Mouse (Mus musculus): ENCODE measurements around the gene Akap10. TPM values are rescaled to one million over a fixed set of nuclear protein-coding genes. Genes with fewer than 3 reads are reported as not detected.

Gene Akap10
- polyA plus RNA-seq, 1 experiment from 2014 or later: 6.8 TPM

DNA sequence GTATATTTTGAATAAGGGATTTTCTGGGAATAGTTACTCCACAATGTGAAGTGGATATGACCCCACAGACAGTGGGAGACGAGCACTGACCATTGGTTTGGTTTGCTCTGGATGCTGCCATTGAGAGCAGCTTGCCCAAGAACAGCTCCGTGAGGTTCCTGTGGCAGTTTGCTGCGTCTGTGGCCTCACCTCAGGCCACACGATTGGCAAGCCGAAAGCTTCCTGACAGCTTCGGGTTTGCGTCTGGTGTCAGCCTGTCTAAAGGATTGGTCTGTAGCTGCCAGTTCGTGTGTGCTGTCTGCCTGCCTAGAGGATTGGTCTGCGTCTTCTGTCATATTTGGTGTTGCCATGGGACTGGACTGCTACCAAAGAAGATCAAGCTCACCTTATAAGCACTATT is 14.4 kb upstream of the Akap10 start:
- no peaks in the 10 kb centered on the region for H3K4me1 ChIP-seq (replicated peaks; ENCODE audit: control insufficient read depth, insufficient read depth, low read length)
- H3K36me3 ChIP-seq (ENCODE audit: control insufficient read depth, insufficient read depth): no peaks in the 10 kb centered on the region
- ATAC-seq: no peak
- no peaks in the 10 kb centered on the region for H3K9me3 ChIP-seq (ENCODE audit: control insufficient read depth)
- no peak overlapping the region for H3K4me2 ChIP-seq (replicated peaks; ENCODE audit: low read depth)
- no peak for TF ChIP-seq CTCF (IDR thresholded peaks at IDR 0.05; ENCODE audit: low read depth)
- no peaks in the 10 kb centered on the region for H3K27me3 ChIP-seq (replicated peaks; ENCODE audit: control insufficient read depth, insufficient read depth, low read length)
- H3K27ac ChIP-seq (ENCODE audit: low read depth, low read length): no peak overlapping the region
- H3K9ac ChIP-seq (ENCODE audit: low read depth, low read length): no peak overlapping the region
- 80% methylated on average over 9 of the region's 9 CpGs for WGBS
- no peak overlapping the region for H3K4me3 ChIP-seq (ENCODE audit: low read depth, low read length)

DNA sequence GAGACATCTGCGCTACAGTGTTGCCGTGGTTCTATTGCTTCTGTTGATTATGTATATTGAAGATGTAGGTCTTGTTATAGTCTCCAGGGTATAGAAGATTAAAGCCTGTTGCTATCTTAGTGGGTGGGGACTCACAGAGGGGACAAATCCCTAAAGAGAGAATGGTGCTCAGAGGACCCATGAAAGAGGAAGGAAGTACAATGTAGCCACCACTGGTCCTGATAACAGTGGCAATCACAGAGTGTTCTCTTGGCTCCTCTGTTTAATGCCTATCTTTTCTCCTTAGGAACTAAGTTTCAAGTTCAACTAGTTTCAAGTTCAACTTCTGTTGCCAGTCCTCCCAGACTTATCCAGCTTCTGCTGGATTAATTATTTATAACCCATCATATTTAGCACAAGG is 12.9 kb upstream of the Akap10 start:
- no peak overlapping the region for H3K4me2 ChIP-seq (replicated peaks; ENCODE audit: low read depth)
- WGBS: 90% methylated on average over 2 of the region's 2 CpGs

DNA sequence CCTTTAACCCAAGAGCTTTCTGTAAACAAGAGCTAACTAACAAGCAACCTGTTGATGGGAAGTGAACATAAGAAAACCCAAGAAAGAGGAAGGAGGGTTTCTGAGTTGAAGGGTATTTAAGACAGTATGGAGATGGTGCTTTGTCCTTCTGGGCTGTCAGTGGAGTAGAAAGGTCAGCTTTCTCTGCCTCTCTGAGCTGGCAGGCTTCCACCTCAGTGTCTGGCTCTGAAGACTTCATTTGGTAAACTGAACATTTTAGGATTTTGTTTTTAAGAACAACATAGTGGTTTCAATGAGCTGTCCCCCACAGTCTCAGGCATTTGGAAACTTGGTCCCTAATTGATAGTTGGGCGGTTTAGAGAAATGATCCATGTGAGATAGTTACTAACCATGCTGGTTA is 7.7 kb upstream of the Akap10 start:
- no peak overlapping the region for H3K9ac ChIP-seq (ENCODE audit: low read depth, low read length)
- H3K4me2 ChIP-seq (replicated peaks; ENCODE audit: low read depth): no peak overlapping the region
- 96% methylated on average over 1 of the region's 1 CpGs for WGBS
- no peak for ATAC-seq
- H3K4me1 ChIP-seq (replicated peaks; ENCODE audit: control insufficient read depth, insufficient read depth, low read length): no peaks in the 10 kb centered on the region
- H3K27me3 ChIP-seq (replicated peaks; ENCODE audit: control insufficient read depth, insufficient read depth, low read length): no peaks in the 10 kb centered on the region
- TF ChIP-seq CTCF (IDR thresholded peaks at IDR 0.05; ENCODE audit: low read depth): no peak
- no peaks in the 10 kb centered on the region for H3K36me3 ChIP-seq (ENCODE audit: control insufficient read depth, insufficient read depth)
- H3K4me3 ChIP-seq (ENCODE audit: low read depth, low read length): no peak overlapping the region
- H3K27ac ChIP-seq (ENCODE audit: low read depth, low read length): no peak overlapping the region
- H3K9me3 ChIP-seq (ENCODE audit: control insufficient read depth): no peaks in the 10 kb centered on the region

More for the DNA sequence above, 12.9 kb upstream of the Akap10 start:
- no peaks in the 10 kb centered on the region for H3K27me3 ChIP-seq (replicated peaks; ENCODE audit: control insufficient read depth, insufficient read depth, low read length)
- no peak for ATAC-seq
- TF ChIP-seq CTCF (IDR thresholded peaks at IDR 0.05; ENCODE audit: low read depth): no peak
- H3K9ac ChIP-seq (ENCODE audit: low read depth, low read length): no peak overlapping the region
- H3K9me3 ChIP-seq (ENCODE audit: control insufficient read depth): no peaks in the 10 kb centered on the region
- H3K27ac ChIP-seq (ENCODE audit: low read depth, low read length): no peak overlapping the region
- H3K4me1 ChIP-seq (replicated peaks; ENCODE audit: control insufficient read depth, insufficient read depth, low read length): no peaks in the 10 kb centered on the region
- H3K4me3 ChIP-seq (ENCODE audit: low read depth, low read length): no peak overlapping the region
- H3K36me3 ChIP-seq (ENCODE audit: control insufficient read depth, insufficient read depth): no peaks in the 10 kb centered on the region

DNA sequence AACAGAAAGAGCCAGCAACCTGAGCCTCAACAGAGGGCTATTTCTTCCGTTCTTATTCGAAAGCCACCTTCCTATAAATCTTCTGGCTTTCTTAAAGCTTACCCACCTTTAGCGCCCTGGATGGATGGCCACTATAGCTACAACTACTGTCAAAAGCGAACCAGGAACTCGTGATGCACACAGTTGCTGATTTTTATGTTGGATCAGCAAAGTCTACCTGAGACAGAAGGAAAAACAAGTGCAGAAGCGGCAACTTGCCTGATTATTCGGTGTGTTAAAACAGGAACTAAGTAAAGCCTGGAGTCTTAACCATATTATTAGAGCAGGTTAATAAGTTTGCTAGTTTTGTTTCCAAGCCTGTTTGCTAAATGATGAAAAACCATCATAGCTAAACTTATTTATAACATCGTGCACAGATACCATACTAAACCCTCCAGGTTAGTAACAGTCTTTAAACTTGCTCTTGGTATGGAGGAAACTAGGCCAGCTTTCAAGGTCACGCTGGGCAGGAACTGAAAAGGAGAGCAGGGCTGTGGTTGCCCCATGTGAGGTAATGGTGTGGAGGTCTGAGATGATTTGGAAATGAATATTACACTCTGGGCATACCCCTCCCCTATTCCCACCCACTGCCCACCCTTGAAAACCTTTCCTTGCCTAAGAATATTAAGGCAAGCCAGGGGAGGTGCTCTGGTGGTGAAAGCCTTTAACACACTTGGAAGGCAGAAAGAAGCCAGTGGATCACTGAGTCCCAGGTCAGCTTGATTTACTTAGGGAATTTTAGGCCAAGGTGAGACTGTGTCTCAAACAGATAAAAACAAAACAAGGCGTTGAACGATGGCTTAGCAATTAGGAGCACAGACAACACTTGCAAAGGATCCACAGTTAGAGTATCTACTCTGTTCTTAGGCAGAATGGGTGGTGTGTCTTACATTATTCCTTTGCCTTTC is 861 bp upstream of the Akap10 start:
- no peaks in the 10 kb centered on the region for H3K4me1 ChIP-seq (replicated peaks; ENCODE audit: control insufficient read depth, insufficient read depth, low read length)
- no peaks in the 10 kb centered on the region for H3K27me3 ChIP-seq (replicated peaks; ENCODE audit: control insufficient read depth, insufficient read depth, low read length)
- TF ChIP-seq CTCF (IDR thresholded peaks at IDR 0.05; ENCODE audit: low read depth): no peak
- peak overlapping the region; percentile 81 for H3K4me2 ChIP-seq (replicated peaks; ENCODE audit: low read depth)
- 20% methylated on average over 11 of the region's 11 CpGs for WGBS
- peak overlapping the region; percentile 95 for H3K9ac ChIP-seq (ENCODE audit: low read depth, low read length)
- no peaks in the 10 kb centered on the region for H3K36me3 ChIP-seq (ENCODE audit: control insufficient read depth, insufficient read depth)
- H3K9me3 ChIP-seq (ENCODE audit: control insufficient read depth): no peaks in the 10 kb centered on the region
- peak; percentile 21 for ATAC-seq
- H3K4me3 ChIP-seq (ENCODE audit: low read depth, low read length): peak overlapping the region; percentile 99
- peak overlapping the region; percentile 95 for H3K27ac ChIP-seq (ENCODE audit: low read depth, low read length)

DNA sequence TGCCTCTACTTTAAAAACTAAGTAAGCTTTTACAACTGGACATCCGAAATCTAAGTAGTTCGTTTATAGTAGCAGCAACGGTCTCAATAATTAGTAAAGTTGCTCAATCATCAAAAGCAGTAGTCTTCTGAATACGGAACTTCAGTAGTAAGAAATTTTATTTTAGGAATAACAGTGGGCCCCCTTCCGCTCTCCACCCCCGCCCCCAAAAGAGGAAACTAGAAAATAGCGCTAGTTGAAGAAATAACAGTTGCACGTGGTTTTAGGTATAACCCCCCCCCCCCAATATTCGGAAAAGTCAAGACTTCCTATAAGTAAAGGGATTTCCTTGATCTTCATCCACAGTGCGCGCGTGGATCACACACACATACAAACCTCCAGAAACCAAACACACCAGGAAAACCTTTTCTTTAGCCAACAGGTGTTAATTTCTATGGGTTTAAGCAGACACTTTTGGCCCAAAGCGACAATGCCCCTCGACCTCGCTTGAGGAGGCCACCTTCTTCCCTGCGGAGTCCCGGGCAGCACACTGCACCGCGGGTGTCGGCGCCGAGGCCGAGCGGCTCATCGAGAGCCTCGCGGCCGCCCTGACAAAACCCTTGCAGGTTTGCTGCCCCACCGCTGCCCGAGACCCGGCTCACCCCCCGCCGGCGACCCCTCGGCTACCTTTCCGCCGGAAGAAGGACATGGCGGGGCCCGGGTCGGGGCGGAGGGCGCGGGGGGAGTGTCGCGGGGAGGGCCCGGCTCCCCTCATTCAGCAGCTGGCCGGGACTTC is 542 bp downstream of the Akap10 start:
- ATAC-seq: peak; percentile 48; the same call in 1 of the 2 replicates
- no peak for TF ChIP-seq CTCF (IDR thresholded peaks at IDR 0.05; ENCODE audit: low read depth)

DNA sequence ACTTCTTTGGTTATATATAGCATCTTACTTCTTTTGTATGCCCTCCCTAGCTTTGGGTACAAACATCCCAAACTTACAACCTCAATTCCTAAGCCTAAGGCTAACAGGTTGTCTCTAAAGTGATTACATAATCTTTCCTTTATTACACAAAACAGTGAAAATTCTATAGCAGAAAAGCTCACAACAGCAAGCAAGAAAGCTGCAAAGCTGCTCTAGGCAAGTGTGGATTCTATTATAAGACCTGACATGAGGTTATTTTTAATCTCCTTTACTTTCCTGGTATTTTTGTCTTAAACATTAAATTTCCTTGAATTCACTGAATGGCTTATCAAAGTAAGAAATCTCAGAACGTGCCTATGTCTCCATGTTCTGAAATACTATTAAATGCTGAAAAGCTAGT is 6.7 kb downstream of the Akap10 start:
- ATAC-seq: no peak

More for the DNA sequence above, 542 bp downstream of the Akap10 start:
- Histone ChIP-seq H3K4me1 (replicated peaks; ENCODE audit: control insufficient read depth, insufficient read depth, low read length) (no peaks in the 10 kb centered on the region), H3K9me3 (ENCODE audit: control insufficient read depth) (no peaks in the 10 kb centered on the region), H3K27me3 (replicated peaks; ENCODE audit: control insufficient read depth, insufficient read depth, low read length) (no peaks in the 10 kb centered on the region), H3K4me2 (replicated peaks; ENCODE audit: low read depth) (peak overlapping the region; percentile 81), H3K27ac (ENCODE audit: low read depth, low read length) (peak overlapping the region; percentile 95), H3K9ac (ENCODE audit: low read depth, low read length) (peak overlapping the region; percentile 95), H3K4me3 (ENCODE audit: low read depth, low read length) (peak overlapping the region; percentile 99), H3K36me3 (ENCODE audit: control insufficient read depth, insufficient read depth) (no peaks in the 10 kb centered on the region)
- WGBS: under 1% methylated on average over 47 of the region's 47 CpGs

More for the DNA sequence above, 6.7 kb downstream of the Akap10 start:
- H3K9ac ChIP-seq (ENCODE audit: low read depth, low read length): no peak overlapping the region
- no peak overlapping the region for H3K4me3 ChIP-seq (ENCODE audit: low read depth, low read length)
- H3K27ac ChIP-seq (ENCODE audit: low read depth, low read length): no peak overlapping the region
- 76% methylated on average over 1 of the region's 1 CpGs for WGBS
- no peaks in the 10 kb centered on the region for H3K27me3 ChIP-seq (replicated peaks; ENCODE audit: control insufficient read depth, insufficient read depth, low read length)
- no peaks in the 10 kb centered on the region for H3K4me1 ChIP-seq (replicated peaks; ENCODE audit: control insufficient read depth, insufficient read depth, low read length)
- no peak for TF ChIP-seq CTCF (IDR thresholded peaks at IDR 0.05; ENCODE audit: low read depth)
- H3K9me3 ChIP-seq (ENCODE audit: control insufficient read depth): no peaks in the 10 kb centered on the region
- no peaks in the 10 kb centered on the region for H3K36me3 ChIP-seq (ENCODE audit: control insufficient read depth, insufficient read depth)
- H3K4me2 ChIP-seq (replicated peaks; ENCODE audit: low read depth): no peak overlapping the region

Data from intestine, postnatal 0 days (tissue).